Mouse (Mus musculus): ENCODE measurements around the gene Evi5. TPM values are rescaled to one million over a fixed set of nuclear protein-coding genes. Genes with fewer than 3 reads are reported as not detected.

Gene Evi5
- polyA plus RNA-seq, 1 experiment: 72.9 TPM

- Histone ChIP-seq H3K27me3 (ENCODE audit: control insufficient read depth, insufficient read depth, low read length, poor library complexity, severe bottlenecking) (peaks cover 5% of the 10 kb centered on the region), H3K4me3 (ENCODE audit: low read depth, low read length) (no peak overlapping the region), H3K27ac (ENCODE audit: insufficient read depth, low read length) (no peak overlapping the region), H3K9ac (ENCODE audit: low read depth, poor library complexity, severe bottlenecking) (no peak overlapping the region), H3K36me3 (ENCODE audit: control insufficient read depth, insufficient read depth, low read length, poor library complexity, severe bottlenecking) (no peaks in the 10 kb centered on the region), H3K9me3 (replicated peaks; ENCODE audit: control insufficient read depth, insufficient read depth, low read length, poor library complexity, severe bottlenecking) (no peaks in the 10 kb centered on the region), H3K4me1 (ENCODE audit: control insufficient read depth, insufficient read depth, low read length) (no peaks in the 10 kb centered on the region)
- TF ChIP-seq CTCF (IDR thresholded peaks at IDR 0.05; ENCODE audit: low read depth, low read length) (no peak), EP300 (IDR thresholded peaks at IDR 0.05; ENCODE audit: insufficient read depth, low read depth, low read length) (no peak), POLR2A (IDR thresholded peaks at IDR 0.05; ENCODE audit: insufficient read depth, low read length) (no peak)
These were observed 157.0 kb downstream of the Evi5 start for GRCm38 (mm10) chr5:107717871-107718361.

- TF ChIP-seq CTCF (IDR thresholded peaks at IDR 0.05; ENCODE audit: low read depth, low read length) (no peak), POLR2A (IDR thresholded peaks at IDR 0.05; ENCODE audit: insufficient read depth, low read length) (no peak), EP300 (IDR thresholded peaks at IDR 0.05; ENCODE audit: insufficient read depth, low read depth, low read length) (no peak)
- no peak overlapping the region for H3K4me3 ChIP-seq (ENCODE audit: low read depth, low read length)
- no peaks in the 10 kb centered on the region for H3K4me1 ChIP-seq (ENCODE audit: control insufficient read depth, insufficient read depth, low read length)
- H3K9me3 ChIP-seq (replicated peaks; ENCODE audit: control insufficient read depth, insufficient read depth, low read length, poor library complexity, severe bottlenecking): no peaks in the 10 kb centered on the region
- no peaks in the 10 kb centered on the region for H3K27me3 ChIP-seq (ENCODE audit: control insufficient read depth, insufficient read depth, low read length, poor library complexity, severe bottlenecking)
- no peaks in the 10 kb centered on the region for H3K36me3 ChIP-seq (ENCODE audit: control insufficient read depth, insufficient read depth, low read length, poor library complexity, severe bottlenecking)
- H3K27ac ChIP-seq (ENCODE audit: insufficient read depth, low read length): no peak overlapping the region
- H3K9ac ChIP-seq (ENCODE audit: low read depth, poor library complexity, severe bottlenecking): no peak overlapping the region
These were observed 163.2 kb downstream of the Evi5 start for GRCm38 (mm10) chr5:107711689-107712088.

- no peak overlapping the region for H3K4me3 ChIP-seq (ENCODE audit: low read depth, low read length)
- H3K36me3 ChIP-seq (ENCODE audit: control insufficient read depth, insufficient read depth, low read length, poor library complexity, severe bottlenecking): no peaks in the 10 kb centered on the region
- no peaks in the 10 kb centered on the region for H3K27me3 ChIP-seq (ENCODE audit: control insufficient read depth, insufficient read depth, low read length, poor library complexity, severe bottlenecking)
- H3K9me3 ChIP-seq (replicated peaks; ENCODE audit: control insufficient read depth, insufficient read depth, low read length, poor library complexity, severe bottlenecking): no peaks in the 10 kb centered on the region
- no peaks in the 10 kb centered on the region for H3K4me1 ChIP-seq (ENCODE audit: control insufficient read depth, insufficient read depth, low read length)
- no peak for TF ChIP-seq EP300 (IDR thresholded peaks at IDR 0.05; ENCODE audit: insufficient read depth, low read depth, low read length)
- TF ChIP-seq CTCF (IDR thresholded peaks at IDR 0.05; ENCODE audit: low read depth, low read length): no peak
- no peak for TF ChIP-seq POLR2A (IDR thresholded peaks at IDR 0.05; ENCODE audit: insufficient read depth, low read length)
- H3K9ac ChIP-seq (ENCODE audit: low read depth, poor library complexity, severe bottlenecking): no peak overlapping the region
- H3K27ac ChIP-seq (ENCODE audit: insufficient read depth, low read length): no peak overlapping the region
These were observed 166.6 kb downstream of the Evi5 start for GRCm38 (mm10) chr5:107708124-107708797.

- no peaks in the 10 kb centered on the region for H3K27me3 ChIP-seq (ENCODE audit: control insufficient read depth, insufficient read depth, low read length, poor library complexity, severe bottlenecking)
- no peaks in the 10 kb centered on the region for H3K36me3 ChIP-seq (ENCODE audit: control insufficient read depth, insufficient read depth, low read length, poor library complexity, severe bottlenecking)
- no peak overlapping the region for H3K27ac ChIP-seq (ENCODE audit: insufficient read depth, low read length)
- no peak overlapping the region for H3K4me3 ChIP-seq (ENCODE audit: low read depth, low read length)
- H3K9me3 ChIP-seq (replicated peaks; ENCODE audit: control insufficient read depth, insufficient read depth, low read length, poor library complexity, severe bottlenecking): no peaks in the 10 kb centered on the region
- TF ChIP-seq CTCF (IDR thresholded peaks at IDR 0.05; ENCODE audit: low read depth, low read length): no peak
- no peak for TF ChIP-seq EP300 (IDR thresholded peaks at IDR 0.05; ENCODE audit: insufficient read depth, low read depth, low read length)
- TF ChIP-seq POLR2A (IDR thresholded peaks at IDR 0.05; ENCODE audit: insufficient read depth, low read length): no peak
- H3K4me1 ChIP-seq (ENCODE audit: control insufficient read depth, insufficient read depth, low read length): no peaks in the 10 kb centered on the region
- no peak overlapping the region for H3K9ac ChIP-seq (ENCODE audit: low read depth, poor library complexity, severe bottlenecking)
These were observed 168.6 kb downstream of the Evi5 start for GRCm38 (mm10) chr5:107706262-107706661.

GRCm38 (mm10) chr5:107705756-107706155 is 169.2 kb downstream of the Evi5 start:
- H3K9ac ChIP-seq (ENCODE audit: low read depth, poor library complexity, severe bottlenecking): no peak overlapping the region
- no peaks in the 10 kb centered on the region for H3K4me1 ChIP-seq (ENCODE audit: control insufficient read depth, insufficient read depth, low read length)
- no peaks in the 10 kb centered on the region for H3K9me3 ChIP-seq (replicated peaks; ENCODE audit: control insufficient read depth, insufficient read depth, low read length, poor library complexity, severe bottlenecking)
- H3K27ac ChIP-seq (ENCODE audit: insufficient read depth, low read length): no peak overlapping the region
- H3K36me3 ChIP-seq (ENCODE audit: control insufficient read depth, insufficient read depth, low read length, poor library complexity, severe bottlenecking): no peaks in the 10 kb centered on the region
- H3K4me3 ChIP-seq (ENCODE audit: low read depth, low read length): no peak overlapping the region
- TF ChIP-seq POLR2A (IDR thresholded peaks at IDR 0.05; ENCODE audit: insufficient read depth, low read length) (no peak), EP300 (IDR thresholded peaks at IDR 0.05; ENCODE audit: insufficient read depth, low read depth, low read length) (no peak), CTCF (IDR thresholded peaks at IDR 0.05; ENCODE audit: low read depth, low read length) (no peak)
- no peaks in the 10 kb centered on the region for H3K27me3 ChIP-seq (ENCODE audit: control insufficient read depth, insufficient read depth, low read length, poor library complexity, severe bottlenecking)

GRCm38 (mm10) chr5:107703207-107703763 is 171.6 kb downstream of the Evi5 start:
- Histone ChIP-seq H3K27ac (ENCODE audit: insufficient read depth, low read length) (no peak overlapping the region), H3K9me3 (replicated peaks; ENCODE audit: control insufficient read depth, insufficient read depth, low read length, poor library complexity, severe bottlenecking) (no peaks in the 10 kb centered on the region)
- no peak for TF ChIP-seq POLR2A (IDR thresholded peaks at IDR 0.05; ENCODE audit: insufficient read depth, low read length)
- TF ChIP-seq EP300 (IDR thresholded peaks at IDR 0.05; ENCODE audit: insufficient read depth, low read depth, low read length): no peak
- TF ChIP-seq CTCF (IDR thresholded peaks at IDR 0.05; ENCODE audit: low read depth, low read length): no peak

More at GRCm38 (mm10) chr5:107703207-107703763, 171.6 kb downstream of the Evi5 start:
- no peaks in the 10 kb centered on the region for H3K27me3 ChIP-seq (ENCODE audit: control insufficient read depth, insufficient read depth, low read length, poor library complexity, severe bottlenecking)
- H3K9ac ChIP-seq (ENCODE audit: low read depth, poor library complexity, severe bottlenecking): no peak overlapping the region
- H3K4me1 ChIP-seq (ENCODE audit: control insufficient read depth, insufficient read depth, low read length): no peaks in the 10 kb centered on the region
- H3K4me3 ChIP-seq (ENCODE audit: low read depth, low read length): no peak overlapping the region
- no peaks in the 10 kb centered on the region for H3K36me3 ChIP-seq (ENCODE audit: control insufficient read depth, insufficient read depth, low read length, poor library complexity, severe bottlenecking)
